Mouse (Mus musculus) olfactory bulb, adult 2 months (tissue): ENCODE measurements around the gene Cd47. TPM values are rescaled to one million over a fixed set of nuclear protein-coding genes. Genes with fewer than 3 reads are reported as not detected.

Experiments
- H3K27ac ChIP-seq: fragments of 200-500 bp; 2 replicates; pipeline ENCODE4 v1.5.1; 2012; ENCODE audit warnings: low read depth, low read length; ENCODE audit not compliant: insufficient read depth
- H3K4me1 ChIP-seq: fragments of 200-500 bp; 2 replicates; pipeline ENCODE4 v1.6.1; 2012; ENCODE audit warnings: low read length; ENCODE audit not compliant: control insufficient read depth, insufficient read depth
- H3K4me3 ChIP-seq: fragments of 200-500 bp; 2 replicates; pipeline ENCODE4 v1.5.1; 2012; ENCODE audit warnings: mild to moderate bottlenecking, low read depth, low read length, moderate library complexity; ENCODE audit not compliant: insufficient read depth
- CTCF ChIP-seq: fragments of 200-500 bp; IDR thresholded peaks from 2 replicates; pipeline ENCODE4 v1.5.1; 2012; ENCODE audit warnings: low read depth, mild to moderate bottlenecking, low read length, moderate library complexity; ENCODE audit not compliant: insufficient read depth
- POLR2A ChIP-seq: fragments of 200-500 bp; IDR thresholded peaks from 2 replicates; pipeline ENCODE4 v1.6.1; 2012; ENCODE audit warnings: mild to moderate bottlenecking, low read depth, low read length, moderate library complexity; ENCODE audit not compliant: insufficient read depth
- WGBS: fragments of 180-500 bp; shearing (Covaris S2); methylation state at CpG from one replicate; pipeline ENCODE4 v1.1.7; 2018; 5-methylcytosine and 5-hydroxymethylcytosine counted together
- polyA plus RNA-seq: library from polyadenylated mRNA; stranded (reverse); fragments of >200 nt; gene quantifications from 2 replicates; pipeline ENCODE4 v1.2.4, GENCODE M21; 2012; ENCODE audit warnings: low replicate concordance; ENCODE audit not compliant: missing spikeins, insufficient read depth, insufficient read length

The Cd47 gene
- polyA plus RNA-seq, 1 experiment = not detected

GRCm38 (mm10) chr16:49839681-49840535, 39.6 kb downstream of the Cd47 start:
- H3K27ac ChIP-seq = no peak overlapping the region
- no peaks in the 10 kb centered on the region for H3K4me1 ChIP-seq
- H3K4me3 ChIP-seq = no peak overlapping the region
- no peak for TF ChIP-seq POLR2A
- TF ChIP-seq CTCF = no peak
- 65% methylated on average over 15 of the region's 15 CpGs for WGBS

DNA sequence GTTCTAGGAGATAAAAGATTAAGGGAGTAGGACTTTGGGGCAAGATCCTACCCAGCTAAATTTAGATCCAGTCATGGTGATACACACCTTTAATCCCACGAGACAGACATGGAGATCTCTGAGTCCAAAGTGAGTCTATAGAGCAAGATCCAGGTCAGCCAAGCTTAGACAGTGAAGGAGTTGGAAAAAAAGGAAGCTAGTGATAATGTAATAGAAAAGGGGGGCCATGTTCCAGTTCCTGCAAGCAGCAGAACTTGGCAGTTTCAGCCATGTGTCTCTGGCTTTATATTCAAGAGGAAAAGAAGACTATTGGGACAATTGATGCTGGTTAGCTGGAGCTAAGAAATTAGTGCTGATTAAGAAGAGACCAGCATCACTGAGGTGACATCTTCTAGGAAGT, 43.4 kb downstream of the Cd47 start:
- TF ChIP-seq POLR2A = no peak
- no peak for TF ChIP-seq CTCF
- Histone ChIP-seq H3K4me1 (no peaks in the 10 kb centered on the region), H3K27ac (no peak overlapping the region), H3K4me3 (no peak overlapping the region)
- 83% methylated on average over 1 of the region's 1 CpGs for WGBS

GRCm38 (mm10) chr16:49847224-49848003, 47.1 kb downstream of the Cd47 start:
- TF ChIP-seq CTCF (no peak), POLR2A (no peak)
- no peak overlapping the region for H3K27ac ChIP-seq
- whole genome bisulfite sequencing = 93% methylated on average over 5 of the region's 5 CpGs
- H3K4me3 ChIP-seq = no peak overlapping the region
- H3K4me1 ChIP-seq = no peaks in the 10 kb centered on the region

DNA sequence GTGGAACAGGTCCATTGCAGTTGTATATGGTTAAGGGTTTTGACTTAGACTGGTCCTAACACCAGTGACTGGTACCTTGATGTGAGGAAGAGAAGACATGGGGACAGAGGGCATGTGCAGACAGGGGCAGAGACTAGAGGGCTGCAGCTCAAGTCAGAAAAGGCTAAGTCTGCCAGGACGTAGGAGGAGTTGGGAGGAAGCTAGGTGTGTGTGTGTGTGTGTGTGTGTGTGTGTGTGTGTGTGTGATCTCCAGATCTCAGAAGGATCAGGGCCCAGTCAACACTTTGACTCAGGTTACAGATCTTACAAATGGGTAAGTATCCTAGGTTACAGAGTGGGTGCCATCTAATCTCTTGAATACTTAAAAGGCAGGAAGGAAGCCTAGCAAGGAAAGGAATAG, 48.3 kb downstream of the Cd47 start:
- no peaks in the 10 kb centered on the region for H3K4me1 ChIP-seq
- no peak overlapping the region for H3K27ac ChIP-seq
- H3K4me3 ChIP-seq = no peak overlapping the region
- TF ChIP-seq POLR2A (no peak), CTCF (no peak)
- WGBS = 78% methylated on average over 1 of the region's 1 CpGs

GRCm38 (mm10) chr16:49852940-49853339, 52.6 kb downstream of the Cd47 start:
- WGBS = 96% methylated on average over 3 of the region's 3 CpGs
- TF ChIP-seq POLR2A (no peak), CTCF (no peak)
- H3K4me3 ChIP-seq = no peak overlapping the region

GRCm38 (mm10) chr16:49853633-49854032, 53.3 kb downstream of the Cd47 start:
- WGBS = 83% methylated on average over 6 of the region's 6 CpGs
- Histone ChIP-seq H3K4me3 (no peak overlapping the region), H3K4me1 (no peaks in the 10 kb centered on the region), H3K27ac (no peak overlapping the region)
- no peak for TF ChIP-seq CTCF
- no peak for TF ChIP-seq POLR2A

More at GRCm38 (mm10) chr16:49852940-49853339, 52.6 kb downstream of the Cd47 start:
- Histone ChIP-seq H3K4me1 (no peaks in the 10 kb centered on the region), H3K27ac (no peak overlapping the region)

DNA sequence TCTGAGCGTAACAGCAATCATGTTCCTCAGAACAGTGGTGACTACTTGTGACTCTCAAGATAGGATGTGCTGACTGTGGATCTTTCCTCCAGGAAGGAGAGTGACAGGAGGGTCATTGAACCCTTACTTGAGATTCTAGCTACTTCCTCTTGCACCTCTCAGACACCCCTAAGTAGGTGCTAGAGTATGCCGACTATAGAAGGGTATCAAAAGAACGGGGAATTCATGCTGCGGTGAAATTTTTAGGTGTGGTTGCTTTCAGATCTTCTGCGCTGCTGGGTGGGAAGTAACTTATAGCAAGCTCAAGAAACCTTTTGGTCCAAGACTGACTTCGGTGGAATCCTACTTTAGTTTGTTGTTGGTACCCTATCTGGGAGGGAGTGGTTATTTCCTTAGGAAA, 53.9 kb downstream of the Cd47 start:
- no peak for TF ChIP-seq POLR2A
- TF ChIP-seq CTCF = no peak
- no peak overlapping the region for H3K27ac ChIP-seq
- H3K4me1 ChIP-seq = no peaks in the 10 kb centered on the region
- 87% methylated on average over 6 of the region's 6 CpGs for WGBS
- no peak overlapping the region for H3K4me3 ChIP-seq

- H3K4me1 ChIP-seq = peaks cover 4% of the 10 kb centered on the region
- peak overlapping the region; percentile 92 for H3K27ac ChIP-seq
- under 1% methylated on average over 74 of the region's 74 CpGs for WGBS
- H3K4me3 ChIP-seq = peak overlapping the region; percentile 59
- 0 out of 2 replicates have a peak, but pooled peaks have one; percentile 10 for TF ChIP-seq CTCF
- TF ChIP-seq POLR2A = peak; percentile 90
Measured at GRCm38 (mm10) chr16:49854931-49855835, 54.9 kb downstream of the Cd47 start.
